Mouse (Mus musculus) Patski (cell line): ENCODE results near the gene Lin54. TPM values are rescaled to one million over a fixed set of nuclear protein-coding genes. Genes with fewer than 3 reads are reported as not detected.

Experiments used
- ATAC-seq: fragments of 100-300 bp; one replicate; pipeline ENCODE4 v1.8.0; 2021
- CTCF ChIA-PET: fragments of 350-600 bp; sonication (Branson Sonifier 250); formaldehyde crosslinking; loops from one replicate; lab custom pipeline; 2022; ENCODE audit warnings: inconsistent platforms; lab: Charles Lee
- POLR2A ChIA-PET: fragments of 350-600 bp; sonication (Branson Sonifier 250); formaldehyde crosslinking; loops from one replicate; lab custom pipeline; 2022; ENCODE audit warnings: antibody characterized with exemption, inconsistent platforms; lab: Charles Lee
- DNase-seq: peaks from one replicate; pipeline ENCODE4 v3.0.0-alpha.2; 2011; ENCODE audit warnings: low read depth, low spot score
- H3K27me3 ChIP-seq: fragments of 371-371 bp; one replicate; pipeline ENCODE4 v1.5.1; 2021
- CTCF ChIP-seq: fragments of 100-300 bp; IDR thresholded peaks from one replicate; pipeline ENCODE4 v1.5.1; 2021
- in situ Hi-C: fragments of 300-500 bp; cut with MboI; formaldehyde crosslinking; loops from 3 replicates; pipeline ENCODE4 v1.11.1; 2018; ENCODE audit warnings: low pct_unique_long_range_greater_than_20kb, mixed read lengths
- polyA plus RNA-seq: library from polyadenylated mRNA; unstranded; gene quantifications from one replicate; pipeline ENCODE4 v1.2.3, GENCODE M21; 2021

Gene Lin54
- polyA plus RNA-seq, 1 experiment from 2014 or later, result 11.8 TPM

DNA sequence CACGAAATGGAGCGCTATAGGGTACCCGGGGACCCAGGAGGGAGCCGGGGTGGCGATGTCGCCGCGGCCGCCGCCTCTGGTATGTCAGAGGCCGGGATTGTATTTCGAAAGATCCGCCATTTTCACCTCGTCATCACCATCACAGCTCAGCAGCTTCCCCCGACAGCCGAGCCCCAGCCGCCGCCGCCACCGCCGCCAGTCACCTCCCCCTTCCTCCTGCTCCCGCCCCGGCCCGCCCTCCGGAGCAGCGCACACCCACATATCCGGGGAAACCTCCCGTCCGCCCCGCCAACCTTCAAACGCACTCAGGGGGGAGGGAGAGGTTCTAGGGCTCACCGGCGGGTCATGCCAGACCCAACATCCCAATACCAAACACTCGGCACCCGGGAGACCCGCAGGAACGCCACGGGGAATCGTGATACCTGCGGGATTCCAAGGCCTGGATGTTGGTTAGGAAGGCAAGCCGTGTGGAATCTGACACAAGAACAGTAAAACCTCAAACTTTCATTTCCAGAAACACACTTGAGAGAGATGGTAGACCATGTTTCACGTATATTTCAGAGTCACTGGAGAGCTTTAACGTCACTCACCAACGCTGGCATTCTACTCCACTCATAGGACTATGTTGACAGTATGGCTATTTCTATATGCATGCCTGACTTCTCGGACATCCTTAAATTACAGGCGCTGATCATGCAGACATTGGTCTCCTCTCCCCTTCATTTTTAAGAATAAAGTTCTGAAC is 1.8 kb downstream of the Lin54 start:
- TF ChIP-seq CTCF, result no peak
- H3K27me3 ChIP-seq, result no peaks in the 10 kb centered on the region
- POLR2A ChIA-PET, result interaction anchor here (0.6 to 1.3 kb wide), 3 partner anchors 30 to 69 kb away, joined by 3 to 8 read pairs (median 3); no protein-coding TSS in a partner anchor
- in situ Hi-C loops, result no loop called here
- no peak for DNase-seq
- CTCF ChIA-PET, result interaction anchor here (1.1 to 1.6 kb wide), 3 partner anchors 8 to 38 kb away, joined by 4 to 6 read pairs (median 4); partner anchors contain the start of gene Cops4
- ATAC-seq, result peak; percentile 80

DNA sequence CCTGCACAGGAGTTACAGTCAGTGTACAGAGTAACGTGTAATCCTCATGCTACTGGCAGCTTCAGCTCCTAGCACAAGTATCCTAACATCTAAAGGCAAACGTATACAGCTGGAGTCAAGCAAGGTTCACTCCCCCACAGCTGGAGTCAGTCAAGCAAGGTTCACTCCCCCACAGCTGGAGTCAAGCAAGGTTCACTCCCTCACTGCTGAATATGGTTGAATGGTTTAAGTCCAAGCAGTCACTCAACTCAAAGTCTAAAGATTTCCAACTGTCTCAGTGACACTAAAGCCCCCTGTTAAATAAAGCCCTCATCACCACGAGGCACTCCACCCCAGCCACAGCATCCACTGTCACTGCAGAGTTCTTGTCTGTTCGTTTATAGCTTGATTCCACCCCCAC is 8.7 kb downstream of the Lin54 start:
- no peak for DNase-seq
- POLR2A ChIA-PET, result no interaction called here
- no peaks in the 10 kb centered on the region for H3K27me3 ChIP-seq
- in situ Hi-C loops, result no loop called here
- CTCF ChIA-PET, result interaction anchor here (1.1 to 4.0 kb wide), 4 partner anchors 10 to 55 kb away, joined by 3 to 19 read pairs (median 8); no protein-coding TSS in a partner anchor
- no peak for TF ChIP-seq CTCF
- peak; percentile 20 for ATAC-seq

DNA sequence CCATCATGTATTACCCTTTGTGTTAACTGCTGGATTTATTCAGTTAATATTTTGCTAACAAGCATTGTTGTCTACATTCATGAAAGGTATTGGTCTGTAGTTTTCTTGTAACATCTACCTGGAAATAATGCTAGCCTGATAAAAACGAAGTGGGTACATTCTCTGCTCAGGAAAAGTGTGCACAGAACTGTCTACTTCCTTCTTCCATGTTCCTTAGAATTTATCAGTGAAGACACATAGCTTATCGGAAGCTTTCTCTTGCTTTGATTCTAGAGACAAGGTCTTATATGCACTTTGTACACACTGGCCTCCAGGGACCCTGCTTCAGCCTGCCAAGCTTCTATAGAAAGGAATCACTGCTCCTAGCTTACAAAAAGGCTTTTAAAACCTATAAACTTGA is 11.1 kb downstream of the Lin54 start:
- ChIA-PET CTCF (interaction anchor here (1.0 to 4.0 kb wide), 2 partner anchors 12 to 15 kb away, joined by 3 to 19 read pairs; no protein-coding TSS in a partner anchor), POLR2A (no interaction called here)
- ATAC-seq (no peak), DNase-seq (no peak)
- H3K27me3 ChIP-seq, result no peaks in the 10 kb centered on the region
- no peak for TF ChIP-seq CTCF
- in situ Hi-C loops, result no loop called here

DNA sequence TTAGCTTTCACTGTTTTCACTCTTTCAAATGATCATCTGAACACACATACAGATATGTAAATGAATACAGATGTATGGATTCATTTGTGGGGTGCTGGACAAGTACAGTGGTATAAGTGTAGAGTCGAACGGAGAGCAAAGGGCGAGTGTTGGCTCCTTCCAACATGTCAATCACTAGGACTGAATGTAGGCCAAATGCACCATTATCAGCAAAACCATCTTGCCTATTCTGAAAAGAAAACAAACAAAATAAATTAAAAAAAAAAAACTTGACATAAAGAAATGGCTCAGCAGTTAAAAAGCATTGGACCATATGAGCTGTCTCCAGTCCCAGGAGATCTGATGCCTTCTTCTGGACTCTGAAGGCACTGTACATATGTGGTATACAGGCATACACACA is 12.2 kb downstream of the Lin54 start:
- CTCF ChIA-PET, result interaction anchor here (1.0 kb wide), 1 partner anchor 14 kb away, joined by 3 read pairs; no protein-coding TSS in a partner anchor
- no peak for ATAC-seq
- POLR2A ChIA-PET, result no interaction called here
- in situ Hi-C loops, result no loop called here
- no peak for TF ChIP-seq CTCF
- DNase-seq, result no peak
- no peaks in the 10 kb centered on the region for H3K27me3 ChIP-seq

DNA sequence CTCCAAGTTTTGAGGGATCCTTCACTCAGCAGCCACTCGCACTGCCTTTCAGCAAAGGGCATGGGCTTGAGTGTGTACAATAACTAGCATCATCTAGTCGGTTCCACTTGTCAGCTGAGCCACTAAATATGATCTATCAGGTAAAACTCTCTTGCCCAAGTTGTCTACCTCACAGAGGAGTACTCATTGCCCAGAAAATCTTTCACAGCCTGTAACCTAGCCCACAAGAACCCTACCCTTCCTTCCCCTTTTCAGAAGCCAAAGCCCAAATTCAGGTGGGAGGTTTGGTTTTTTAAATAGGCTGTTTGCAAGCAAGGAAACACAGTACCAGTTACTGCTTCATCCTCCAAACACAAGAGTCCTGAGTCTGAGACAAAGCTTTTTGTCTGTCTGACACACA is 13.3 kb downstream of the Lin54 start:
- DNase-seq (no peak), ATAC-seq (no peak)
- in situ Hi-C loops, result no loop called here
- ChIA-PET CTCF (interaction anchor here (0.9 to 1.6 kb wide), 2 partner anchors 10 to 55 kb away, joined by 3 to 6 read pairs; no protein-coding TSS in a partner anchor), POLR2A (no interaction called here)
- no peak for TF ChIP-seq CTCF
- no peaks in the 10 kb centered on the region for H3K27me3 ChIP-seq

DNA sequence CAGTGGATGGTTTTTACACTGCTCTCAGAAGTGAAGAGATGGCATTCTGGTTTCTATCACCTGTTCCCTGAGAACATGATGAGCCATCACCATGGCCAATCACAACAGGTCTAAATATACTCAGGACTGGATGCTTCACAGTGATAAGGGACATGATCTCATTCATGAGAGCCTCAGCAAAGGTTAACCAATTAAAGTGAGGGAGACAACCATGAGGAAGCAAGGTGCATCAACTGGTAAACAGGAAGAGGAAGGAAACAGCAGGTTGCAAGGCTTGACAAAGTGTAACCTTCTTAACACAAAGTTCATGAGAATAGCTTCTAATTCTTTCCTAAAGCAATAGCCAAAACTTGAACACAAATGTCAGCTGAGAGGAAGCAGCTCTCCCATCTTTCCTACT is 16.9 kb downstream of the Lin54 start:
- CTCF ChIA-PET, result interaction anchor here (1.3 to 1.4 kb wide), 2 partner anchors 10 to 12 kb away, joined by 4 to 6 read pairs; no protein-coding TSS in a partner anchor
- POLR2A ChIA-PET, result no interaction called here
- TF ChIP-seq CTCF, result no peak
- in situ Hi-C loops, result no loop called here
- DNase-seq, result no peak
- no peak for ATAC-seq
- H3K27me3 ChIP-seq, result no peaks in the 10 kb centered on the region

DNA sequence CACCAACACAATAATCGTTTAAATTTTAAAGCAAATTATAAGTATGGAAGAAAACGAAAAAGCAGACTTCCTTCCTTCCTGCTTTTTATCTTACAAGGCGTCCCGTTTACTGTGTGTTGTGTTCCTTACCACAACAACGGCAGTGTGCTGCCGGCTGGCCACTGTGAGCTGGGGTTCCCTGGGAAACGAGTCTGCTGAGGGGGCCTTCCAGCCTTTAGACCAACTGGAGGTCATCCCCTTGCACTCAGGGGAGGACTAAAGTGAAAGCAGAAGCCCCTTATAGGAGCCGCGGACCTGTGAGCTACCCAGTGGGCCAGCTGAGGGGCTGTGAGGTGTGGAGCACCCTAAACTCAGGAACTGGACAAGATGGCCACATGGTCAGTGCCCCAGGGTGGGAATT is 22.8 kb downstream of the Lin54 start:
- H3K27me3 ChIP-seq, result no peaks in the 10 kb centered on the region
- DNase-seq, result no peak
- POLR2A ChIA-PET, result no interaction called here
- in situ Hi-C loops, result no loop called here
- no peak for TF ChIP-seq CTCF
- ATAC-seq, result no peak
- CTCF ChIA-PET, result interaction anchor here (1.9 to 4.4 kb wide), 2 partner anchors 9 to 13 kb away, joined by 6 to 19 read pairs; no protein-coding TSS in a partner anchor

DNA sequence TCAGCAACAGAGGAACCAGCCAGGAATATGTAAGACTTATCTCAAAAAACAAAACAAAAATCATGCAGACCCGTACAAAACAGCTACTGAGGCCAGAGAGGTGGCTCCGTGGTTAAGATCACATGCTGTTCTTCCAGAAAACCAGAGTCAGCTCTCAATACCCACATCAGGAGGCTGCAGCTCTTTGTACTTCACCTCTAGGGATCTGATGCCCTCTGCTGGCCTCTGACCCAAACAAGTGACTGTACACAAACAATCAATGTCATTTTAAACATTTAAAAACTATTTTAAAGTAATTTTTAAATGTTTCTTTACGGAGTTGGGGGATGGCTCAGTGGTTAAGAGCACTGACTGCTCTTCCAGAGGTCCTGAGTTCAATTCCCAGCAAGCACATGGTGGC is 24.1 kb downstream of the Lin54 start:
- no peak for ATAC-seq
- POLR2A ChIA-PET, result interaction anchor here (1.3 to 1.4 kb wide), 2 partner anchors 10 to 28 kb away, joined by 3 to 5 read pairs; no protein-coding TSS in a partner anchor
- peak; percentile 68 for TF ChIP-seq CTCF
- DNase-seq, result no peak
- CTCF ChIA-PET, result interaction anchor here (0.7 to 4.4 kb wide), 5 partner anchors 11 to 66 kb away, joined by 3 to 19 read pairs (median 3); no protein-coding TSS in a partner anchor
- in situ Hi-C loops, result no loop called here
- H3K27me3 ChIP-seq, result no peaks in the 10 kb centered on the region

DNA sequence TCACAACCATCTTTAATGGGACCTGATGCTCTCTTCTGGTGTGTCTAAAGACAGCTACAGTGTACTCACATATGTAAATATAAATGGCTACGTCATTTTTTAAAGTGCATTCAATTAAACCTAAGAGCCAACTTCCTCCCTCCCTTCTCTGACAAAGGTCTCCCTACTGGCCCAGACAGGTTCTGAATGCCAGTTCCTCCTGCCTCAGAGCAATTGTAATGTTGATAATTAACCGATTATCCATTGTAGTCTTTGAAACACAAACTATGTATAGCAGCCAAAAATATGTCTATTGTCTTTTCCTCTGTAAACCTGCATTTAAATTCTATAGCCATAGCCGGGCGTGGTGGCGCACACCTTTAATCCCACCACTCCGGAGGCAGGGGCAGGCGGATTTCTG is 33.1 kb downstream of the Lin54 start:
- ATAC-seq, result no peak
- CTCF ChIA-PET, result no interaction called here
- no peak for DNase-seq
- in situ Hi-C loops, result no loop called here
- no peak for TF ChIP-seq CTCF
- no peaks in the 10 kb centered on the region for H3K27me3 ChIP-seq
- POLR2A ChIA-PET, result interaction anchor here (1.4 kb wide), 1 partner anchor 10 kb away, joined by 3 read pairs; no protein-coding TSS in a partner anchor

DNA sequence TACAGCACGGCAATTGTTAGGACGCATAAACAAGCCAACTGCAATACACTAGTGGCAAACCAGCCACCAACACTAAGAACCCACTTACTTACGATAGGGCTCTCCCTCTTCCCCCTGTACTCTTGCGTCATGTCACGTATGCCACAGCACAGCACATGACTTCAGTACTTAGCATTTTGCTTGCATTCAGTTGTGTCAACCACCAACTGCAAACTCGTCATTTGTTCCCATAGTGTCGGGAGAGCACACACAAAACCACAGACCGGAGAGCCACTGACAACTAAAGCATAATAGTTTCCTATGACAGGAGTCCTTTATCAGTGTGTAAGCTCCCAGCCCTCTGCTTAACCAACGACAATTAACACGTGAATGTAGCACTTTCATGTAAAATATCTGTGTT is 33.8 kb downstream of the Lin54 start:
- POLR2A ChIA-PET, result interaction anchor here (0.5 kb wide), 1 partner anchor 15 kb away, joined by 3 read pairs; no protein-coding TSS in a partner anchor

DNA sequence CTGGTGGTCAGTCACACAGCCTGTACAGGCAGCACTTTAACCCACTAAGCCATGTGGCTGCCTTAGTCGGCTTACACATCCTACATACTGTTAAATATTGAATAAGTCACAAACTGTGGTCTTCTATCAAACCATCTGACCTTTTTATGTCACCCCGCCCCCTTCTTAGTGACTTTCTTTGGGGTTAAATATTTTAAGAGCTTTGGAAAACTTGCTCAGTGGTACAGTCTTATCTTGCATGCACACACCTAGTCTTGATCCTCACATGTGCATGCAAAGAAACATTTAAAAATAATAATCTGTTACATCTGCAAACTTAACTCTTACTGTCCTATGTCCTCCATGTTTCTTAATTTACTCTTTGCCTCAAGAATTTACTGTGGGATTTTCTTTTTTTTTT is 38.1 kb downstream of the Lin54 start:
- H3K27me3 ChIP-seq, result no peaks in the 10 kb centered on the region
- DNase-seq, result no peak
- in situ Hi-C loops, result no loop called here
- no peak for ATAC-seq
- POLR2A ChIA-PET, result no interaction called here
- CTCF ChIA-PET, result no interaction called here
- TF ChIP-seq CTCF, result no peak

More for the DNA sequence above, 33.8 kb downstream of the Lin54 start:
- DNase-seq (no peak), ATAC-seq (no peak)
- H3K27me3 ChIP-seq, result no peaks in the 10 kb centered on the region
- in situ Hi-C loops, result no loop called here
- CTCF ChIA-PET, result no interaction called here
- TF ChIP-seq CTCF, result no peak
